Mouse (Mus musculus): ENCODE results near the gene Myo3a. TPM values are rescaled to one million over a fixed set of nuclear protein-coding genes. Genes with fewer than 3 reads are reported as not detected.

The Myo3a gene
- total RNA-seq, 2 experiments from 2014 or later = not detected

Small RNAs within 50 kb of the gene (microRNA-seq; reads per million reads assigned to microRNA genes)
- 0 reads per million in 2 experiments for gene Gm23636
- 0 reads per million in 2 experiments for gene Mir3967

Data from heart, postnatal 14 days (tissue).